Mouse (Mus musculus) lung, postnatal 0 days (tissue): ENCODE data around the gene Glrp1. TPM values are rescaled to one million over a fixed set of nuclear protein-coding genes. Genes with fewer than 3 reads are reported as not detected.

Source experiments
- ATAC-seq: fragments of 200-750 bp; cut with Nextera tagmentation; 2 replicates; pipeline ENCODE4 v1.8.0; 2017; ENCODE audit warnings: moderate library complexity
- DNase-seq: peaks from one replicate; pipeline ENCODE4 v3.0.0-alpha.2; 2016; ENCODE audit warnings: low spot score
- H3K27ac ChIP-seq: fragments of 300-500 bp; sonication (generic); 2 replicates; pipeline ENCODE4 v1.5.1; 2014; ENCODE audit warnings: antibody characterized with exemption, mild to moderate bottlenecking, low read length, mixed read lengths
- H3K27me3 ChIP-seq: fragments of 300-500 bp; sonication (generic); replicated peaks from 2 replicates; pipeline ENCODE4 v1.6.1; 2014; ENCODE audit warnings: low read length, mixed read lengths; ENCODE audit not compliant: insufficient read depth
- H3K36me3 ChIP-seq: fragments of 300-500 bp; sonication (generic); 2 replicates; pipeline ENCODE4 v1.6.1; 2014; ENCODE audit warnings: low read length, mixed read lengths; ENCODE audit not compliant: insufficient read depth
- H3K4me1 ChIP-seq: fragments of 300-500 bp; sonication (generic); 2 replicates; pipeline ENCODE4 v1.6.1; 2014; ENCODE audit warnings: antibody characterized with exemption, low read depth, low read length, mixed read lengths; ENCODE audit not compliant: insufficient read depth
- H3K4me2 ChIP-seq: fragments of 300-500 bp; sonication (generic); replicated peaks from 2 replicates; pipeline ENCODE4 v1.6.1; 2014; ENCODE audit warnings: low read depth, mild to moderate bottlenecking, low read length, moderate library complexity, mixed read lengths
- H3K4me3 ChIP-seq: fragments of 300-500 bp; sonication (generic); 2 replicates; pipeline ENCODE4 v1.5.1; 2014; ENCODE audit warnings: low read depth, low read length
- H3K9ac ChIP-seq: fragments of 300-500 bp; sonication (generic); replicated peaks from 2 replicates; pipeline ENCODE4 v1.6.1; 2014; ENCODE audit warnings: low read depth, mild to moderate bottlenecking
- H3K9me3 ChIP-seq: fragments of 300-500 bp; sonication (generic); 2 replicates; pipeline ENCODE4 v1.6.1; 2016; ENCODE audit warnings: low read length, mixed read lengths
- CTCF ChIP-seq: IDR thresholded peaks from 2 replicates; pipeline ENCODE4 v1.5.1; 2016; ENCODE audit warnings: antibody characterized with exemption, mild to moderate bottlenecking
- EP300 ChIP-seq: IDR thresholded peaks from 2 replicates; pipeline ENCODE4 v1.6.1; 2016; ENCODE audit warnings: antibody characterized with exemption, mild to moderate bottlenecking, control low read depth
- WGBS: fragments of 180-500 bp; shearing (Covaris S2); extraction: QIAGEN DNeasy Blood & Tissue Kit; methylation state at CpG from one replicate; pipeline ENCODE4 v1.1.7; 2014; 5-methylcytosine and 5-hydroxymethylcytosine counted together
- polyA plus RNA-seq: library from polyadenylated mRNA; unstranded; fragments of >200 nt; fragmentation: Nextera tagmentation; extraction: Ambion mirVana; gene quantifications from 2 replicates; pipeline ENCODE4 v1.2.1, GENCODE M21; 2015

Glrp1 gene
- polyA plus RNA-seq, 1 experiment from 2014 or later: 0.06 TPM

GRCm38 (mm10) chr1:88463241-88463640, 46.6 kb downstream of the Glrp1 start:
- peak; percentile 88 for ATAC-seq
- no peak overlapping the region for H3K9ac ChIP-seq
- TF ChIP-seq EP300 (peak; percentile 55), CTCF (no peak)
- H3K4me3 ChIP-seq: no peak overlapping the region
- H3K9me3 ChIP-seq: no peaks in the 10 kb centered on the region
- no peak overlapping the region for H3K4me2 ChIP-seq
- no peaks in the 10 kb centered on the region for H3K4me1 ChIP-seq
- DNase-seq: peak; percentile 87
- H3K27me3 ChIP-seq: no peaks in the 10 kb centered on the region
- peak overlapping the region; percentile 69 for H3K27ac ChIP-seq
- WGBS: 54% methylated on average over 3 of the region's 3 CpGs
- no peaks in the 10 kb centered on the region for H3K36me3 ChIP-seq

- peak; percentile 54 for ATAC-seq
- DNase-seq: peak; percentile 57
- peak overlapping the region; percentile 69 for H3K27ac ChIP-seq
These were observed 47.4 kb downstream of the Glrp1 start for GRCm38 (mm10) chr1:88462484-88462883.

GRCm38 (mm10) chr1:88461096-88461495, 48.8 kb downstream of the Glrp1 start:
- Histone ChIP-seq H3K4me2 (no peak overlapping the region), H3K9me3 (no peaks in the 10 kb centered on the region), H3K4me3 (no peak overlapping the region), H3K4me1 (no peaks in the 10 kb centered on the region), H3K27me3 (no peaks in the 10 kb centered on the region), H3K36me3 (no peaks in the 10 kb centered on the region), H3K9ac (no peak overlapping the region), H3K27ac (no peak overlapping the region)
- no peak for ATAC-seq
- DNase-seq: no peak
- 28% methylated on average over 1 of the region's 1 CpGs for WGBS
- TF ChIP-seq CTCF (no peak), EP300 (no peak)

More at GRCm38 (mm10) chr1:88462484-88462883, 47.4 kb downstream of the Glrp1 start:
- Histone ChIP-seq H3K9ac (no peak overlapping the region), H3K4me2 (no peak overlapping the region), H3K4me3 (no peak overlapping the region), H3K9me3 (no peaks in the 10 kb centered on the region), H3K4me1 (no peaks in the 10 kb centered on the region), H3K27me3 (no peaks in the 10 kb centered on the region), H3K36me3 (no peaks in the 10 kb centered on the region)
- WGBS: 34% methylated on average over 6 of the region's 6 CpGs
- TF ChIP-seq EP300 (no peak), CTCF (peak; percentile 16; the same call in 1 of the 2 replicates)

- Histone ChIP-seq H3K36me3 (no peaks in the 10 kb centered on the region), H3K4me1 (no peaks in the 10 kb centered on the region)
- WGBS: 90% methylated on average over 5 of the region's 5 CpGs
These were observed 50.2 kb downstream of the Glrp1 start for GRCm38 (mm10) chr1:88459655-88460054.

GRCm38 (mm10) chr1:88459196-88459595, 50.7 kb downstream of the Glrp1 start:
- no peaks in the 10 kb centered on the region for H3K4me1 ChIP-seq
- no peak overlapping the region for H3K4me3 ChIP-seq
- H3K36me3 ChIP-seq: no peaks in the 10 kb centered on the region
- no peaks in the 10 kb centered on the region for H3K9me3 ChIP-seq
- ATAC-seq (no peak), DNase-seq (no peak)
- H3K27ac ChIP-seq: no peak overlapping the region
- 85% methylated on average over 4 of the region's 4 CpGs for WGBS
- H3K9ac ChIP-seq: no peak overlapping the region
- H3K4me2 ChIP-seq: no peak overlapping the region
- no peaks in the 10 kb centered on the region for H3K27me3 ChIP-seq
- TF ChIP-seq CTCF: no peak
- TF ChIP-seq EP300: no peak

More at GRCm38 (mm10) chr1:88459655-88460054, 50.2 kb downstream of the Glrp1 start:
- H3K9ac ChIP-seq: no peak overlapping the region
- no peak overlapping the region for H3K27ac ChIP-seq
- no peak for TF ChIP-seq CTCF
- no peak for TF ChIP-seq EP300
- no peaks in the 10 kb centered on the region for H3K9me3 ChIP-seq
- no peak overlapping the region for H3K4me3 ChIP-seq
- H3K4me2 ChIP-seq: no peak overlapping the region
- no peak for DNase-seq
- H3K27me3 ChIP-seq: no peaks in the 10 kb centered on the region
- ATAC-seq: no peak

GRCm38 (mm10) chr1:88456451-88457072, 53.3 kb downstream of the Glrp1 start:
- TF ChIP-seq EP300 (no peak), CTCF (peak; percentile 91)
- Histone ChIP-seq H3K9ac (no peak overlapping the region), H3K4me2 (no peak overlapping the region), H3K4me3 (no peak overlapping the region), H3K9me3 (no peaks in the 10 kb centered on the region), H3K4me1 (no peaks in the 10 kb centered on the region), H3K27ac (no peak overlapping the region), H3K27me3 (no peaks in the 10 kb centered on the region), H3K36me3 (no peaks in the 10 kb centered on the region)
- DNase-seq: peak; percentile 85
- peak; percentile 83 for ATAC-seq
- 56% methylated on average over 14 of the region's 14 CpGs for WGBS

GRCm38 (mm10) chr1:88455761-88456160, 54.1 kb downstream of the Glrp1 start:
- no peak overlapping the region for H3K27ac ChIP-seq
- WGBS: 63% methylated on average over 3 of the region's 3 CpGs
- ATAC-seq: no peak

More at GRCm38 (mm10) chr1:88455761-88456160, 54.1 kb downstream of the Glrp1 start:
- DNase-seq: no peak
- TF ChIP-seq EP300 (no peak), CTCF (no peak)
- Histone ChIP-seq H3K27me3 (no peaks in the 10 kb centered on the region), H3K36me3 (no peaks in the 10 kb centered on the region), H3K9me3 (no peaks in the 10 kb centered on the region), H3K9ac (no peak overlapping the region), H3K4me1 (no peaks in the 10 kb centered on the region), H3K4me3 (no peak overlapping the region), H3K4me2 (no peak overlapping the region)
